Mouse (Mus musculus) midbrain, embryonic 16.5 days (tissue): ENCODE measurements around the gene Dnah6. TPM values are rescaled to one million over a fixed set of nuclear protein-coding genes. Genes with fewer than 3 reads are reported as not detected.
A peak's percentile ranks its signal among the peaks of the same experiment; 100 is the strongest.

Experiments used
- ATAC-seq: fragments of 200-750 bp; cut with Nextera tagmentation; 2 replicates; pipeline ENCODE4 v1.8.0; 2017; ENCODE audit warnings: moderate TSS enrichment
- H3K27ac ChIP-seq: fragments of 300-500 bp; sonication (generic); 2 replicates; pipeline ENCODE4 v1.5.1; 2014; ENCODE audit warnings: mild to moderate bottlenecking, low read length, mixed read lengths
- H3K27me3 ChIP-seq: fragments of 300-500 bp; sonication (generic); 2 replicates; pipeline ENCODE4 v1.6.1; 2014; ENCODE audit warnings: low read depth, low read length, mixed read lengths; ENCODE audit not compliant: control insufficient read depth, insufficient read depth
- H3K36me3 ChIP-seq: fragments of 300-500 bp; sonication (generic); 2 replicates; pipeline ENCODE4 v1.6.1; 2014; ENCODE audit warnings: mild to moderate bottlenecking, low read length, moderate library complexity, mixed read lengths; ENCODE audit not compliant: control insufficient read depth, insufficient read depth
- H3K4me1 ChIP-seq: fragments of 300-500 bp; sonication (generic); 2 replicates; pipeline ENCODE4 v1.6.1; 2014; ENCODE audit warnings: mild to moderate bottlenecking, low read length, mixed read lengths; ENCODE audit not compliant: control insufficient read depth, insufficient read depth
- H3K4me2 ChIP-seq: fragments of 300-500 bp; sonication (generic); 2 replicates; pipeline ENCODE4 v1.6.1; 2014; ENCODE audit warnings: mild to moderate bottlenecking, low read length, mixed read lengths
- H3K4me3 ChIP-seq: fragments of 300-500 bp; sonication (generic); 2 replicates; pipeline ENCODE4 v1.5.1; 2014; ENCODE audit warnings: low read depth, mild to moderate bottlenecking, low read length, moderate library complexity, mixed read lengths
- H3K9ac ChIP-seq: fragments of 300-500 bp; sonication (generic); 2 replicates; pipeline ENCODE4 v1.6.1; 2014; ENCODE audit warnings: low read depth, low read length, mixed read lengths
- H3K9me3 ChIP-seq: fragments of 300-500 bp; sonication (generic); replicated peaks from 2 replicates; pipeline ENCODE4 v1.6.1; 2014; ENCODE audit warnings: mild to moderate bottlenecking, low read length, mixed read lengths; ENCODE audit not compliant: control insufficient read depth, poor library complexity, severe bottlenecking
- WGBS: fragments of 180-500 bp; shearing (Covaris S2); extraction: QIAGEN DNeasy Blood & Tissue Kit; methylation state at CpG from one replicate; pipeline ENCODE4 v1.1.7; 2014; 5-methylcytosine and 5-hydroxymethylcytosine counted together
- polyA plus RNA-seq: library from polyadenylated mRNA; unstranded; fragments of >200 nt; fragmentation: Nextera tagmentation; extraction: Ambion mirVana; gene quantifications from 2 replicates; pipeline ENCODE4 v1.2.1, GENCODE M21; 2015

Dnah6 gene
- polyA plus RNA-seq, 1 experiment from 2014 or later: 0.36 TPM

GRCm38 (mm10) chr6:73182987-73183386 lies 38.5 kb downstream of the Dnah6 start:
- Histone ChIP-seq H3K4me3 (no peak overlapping the region), H3K4me1 (no peaks in the 10 kb centered on the region), H3K27ac (no peak overlapping the region), H3K27me3 (no peaks in the 10 kb centered on the region), H3K9me3 (no peaks in the 10 kb centered on the region), H3K36me3 (no peaks in the 10 kb centered on the region), H3K9ac (no peak overlapping the region), H3K4me2 (no peak overlapping the region)
- ATAC-seq: no peak
- 75% methylated on average over 3 of the region's 3 CpGs for WGBS

- Histone ChIP-seq H3K4me2 (no peak overlapping the region), H3K4me1 (no peaks in the 10 kb centered on the region), H3K9ac (no peak overlapping the region), H3K27ac (no peak overlapping the region), H3K9me3 (no peaks in the 10 kb centered on the region), H3K27me3 (no peaks in the 10 kb centered on the region), H3K4me3 (no peak overlapping the region), H3K36me3 (no peaks in the 10 kb centered on the region)
- WGBS: 69% methylated on average over 3 of the region's 3 CpGs
- no peak for ATAC-seq
Observed at GRCm38 (mm10) chr6:73182410-73182809, 39.0 kb downstream of the Dnah6 start.

GRCm38 (mm10) chr6:73182006-73182405 lies 39.4 kb downstream of the Dnah6 start:
- Histone ChIP-seq H3K4me2 (no peak overlapping the region), H3K4me3 (no peak overlapping the region), H3K27me3 (no peaks in the 10 kb centered on the region), H3K4me1 (no peaks in the 10 kb centered on the region), H3K27ac (no peak overlapping the region), H3K36me3 (no peaks in the 10 kb centered on the region), H3K9me3 (no peaks in the 10 kb centered on the region), H3K9ac (no peak overlapping the region)
- 79% methylated on average over 4 of the region's 4 CpGs for WGBS
- ATAC-seq: no peak

GRCm38 (mm10) chr6:73175156-73175555 lies 46.3 kb downstream of the Dnah6 start:
- Histone ChIP-seq H3K4me1 (no peaks in the 10 kb centered on the region), H3K4me2 (no peak overlapping the region), H3K27me3 (no peaks in the 10 kb centered on the region), H3K9me3 (no peaks in the 10 kb centered on the region), H3K4me3 (no peak overlapping the region), H3K36me3 (no peaks in the 10 kb centered on the region), H3K9ac (no peak overlapping the region), H3K27ac (no peak overlapping the region)
- ATAC-seq: no peak
- WGBS: 77% methylated on average over 3 of the region's 3 CpGs

- H3K4me3 ChIP-seq: no peak overlapping the region
- no peaks in the 10 kb centered on the region for H3K36me3 ChIP-seq
- no peaks in the 10 kb centered on the region for H3K4me1 ChIP-seq
- no peak overlapping the region for H3K9ac ChIP-seq
- no peaks in the 10 kb centered on the region for H3K9me3 ChIP-seq
- WGBS: 75% methylated on average over 3 of the region's 3 CpGs
- no peak overlapping the region for H3K27ac ChIP-seq
- H3K27me3 ChIP-seq: no peaks in the 10 kb centered on the region
- H3K4me2 ChIP-seq: no peak overlapping the region
- ATAC-seq: no peak
Observed at GRCm38 (mm10) chr6:73167230-73167629, 54.2 kb downstream of the Dnah6 start.

- no peak overlapping the region for H3K4me2 ChIP-seq
- no peaks in the 10 kb centered on the region for H3K4me1 ChIP-seq
- 80% methylated on average over 1 of the region's 1 CpGs for whole genome bisulfite sequencing
- H3K9ac ChIP-seq: no peak overlapping the region
- no peak overlapping the region for H3K4me3 ChIP-seq
- no peaks in the 10 kb centered on the region for H3K9me3 ChIP-seq
- no peak overlapping the region for H3K27ac ChIP-seq
- H3K27me3 ChIP-seq: no peaks in the 10 kb centered on the region
- H3K36me3 ChIP-seq: no peaks in the 10 kb centered on the region
- no peak for ATAC-seq
Observed at GRCm38 (mm10) chr6:73162958-73163357, 58.5 kb downstream of the Dnah6 start.

- ATAC-seq: no peak
- no peaks in the 10 kb centered on the region for H3K27me3 ChIP-seq
- H3K4me2 ChIP-seq: no peak overlapping the region
- no peak overlapping the region for H3K4me3 ChIP-seq
- no peaks in the 10 kb centered on the region for H3K9me3 ChIP-seq
- H3K27ac ChIP-seq: no peak overlapping the region
- no peak overlapping the region for H3K9ac ChIP-seq
- 83% methylated on average over 4 of the region's 4 CpGs for WGBS
- H3K36me3 ChIP-seq: no peaks in the 10 kb centered on the region
- no peaks in the 10 kb centered on the region for H3K4me1 ChIP-seq
Observed at GRCm38 (mm10) chr6:73161338-73161737, 60.1 kb downstream of the Dnah6 start.

GRCm38 (mm10) chr6:73155455-73155854 lies 66.0 kb downstream of the Dnah6 start:
- H3K9ac ChIP-seq: no peak overlapping the region
- H3K4me2 ChIP-seq: no peak overlapping the region
- 88% methylated on average over 2 of the region's 2 CpGs for WGBS
- no peaks in the 10 kb centered on the region for H3K9me3 ChIP-seq
- ATAC-seq: no peak
- H3K27me3 ChIP-seq: no peaks in the 10 kb centered on the region
- H3K4me1 ChIP-seq: no peaks in the 10 kb centered on the region
- H3K4me3 ChIP-seq: no peak overlapping the region
- H3K27ac ChIP-seq: no peak overlapping the region
- H3K36me3 ChIP-seq: no peaks in the 10 kb centered on the region

- 5% methylated on average over 1 of the region's 1 CpGs for WGBS
Observed at GRCm38 (mm10) chr6:73153675-73154074, 67.8 kb downstream of the Dnah6 start.

GRCm38 (mm10) chr6:73143403-73143802 lies 78.0 kb downstream of the Dnah6 start:
- H3K9me3 ChIP-seq: no peaks in the 10 kb centered on the region
- no peak overlapping the region for H3K9ac ChIP-seq
- no peak overlapping the region for H3K4me3 ChIP-seq
- no peak overlapping the region for H3K27ac ChIP-seq
- no peaks in the 10 kb centered on the region for H3K4me1 ChIP-seq
- WGBS: 87% methylated on average over 7 of the region's 7 CpGs
- H3K4me2 ChIP-seq: no peak overlapping the region
- no peaks in the 10 kb centered on the region for H3K27me3 ChIP-seq
- no peak for ATAC-seq
- no peaks in the 10 kb centered on the region for H3K36me3 ChIP-seq

More at GRCm38 (mm10) chr6:73153675-73154074, 67.8 kb downstream of the Dnah6 start:
- H3K9me3 ChIP-seq: no peaks in the 10 kb centered on the region
- peak; percentile 90 for ATAC-seq
- no peak overlapping the region for H3K27ac ChIP-seq
- no peak overlapping the region for H3K4me2 ChIP-seq
- no peaks in the 10 kb centered on the region for H3K27me3 ChIP-seq
- H3K36me3 ChIP-seq: no peaks in the 10 kb centered on the region
- no peak overlapping the region for H3K9ac ChIP-seq
- H3K4me3 ChIP-seq: no peak overlapping the region
- H3K4me1 ChIP-seq: no peaks in the 10 kb centered on the region
